Mouse (Mus musculus): Measurements from ENCODE around the gene Ccr9.
A peak's percentile ranks its signal among the peaks of the same experiment; 100 is the strongest.

The Ccr9 gene

DNA sequence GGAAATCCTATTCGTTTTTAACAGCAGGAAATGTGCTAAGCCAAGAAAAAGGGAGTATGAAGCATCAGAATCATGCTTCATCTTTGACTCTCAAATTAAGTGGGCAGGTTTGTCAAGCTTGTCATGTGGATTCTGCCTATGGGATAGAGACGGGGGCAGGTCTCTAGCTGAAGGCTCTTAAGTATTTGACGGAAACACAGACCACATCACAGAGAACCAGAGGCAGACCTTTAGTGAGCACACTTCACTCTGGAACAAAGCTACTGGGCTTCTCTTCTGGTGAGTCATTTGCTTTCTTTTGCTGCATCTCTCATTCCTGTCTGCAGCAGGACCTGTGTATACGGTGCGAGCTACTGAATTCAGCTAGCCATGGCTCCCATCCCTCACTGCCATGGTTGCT lies 128.0 kb downstream of the Ccr9 start, which contains the start of gene Cxcr6:
TSS of gene Cxcr6 (plus strand) at position 209 of the 400 bp plus-strand sequence.
- peak; percentile 61 for DNase-seq

DNA sequence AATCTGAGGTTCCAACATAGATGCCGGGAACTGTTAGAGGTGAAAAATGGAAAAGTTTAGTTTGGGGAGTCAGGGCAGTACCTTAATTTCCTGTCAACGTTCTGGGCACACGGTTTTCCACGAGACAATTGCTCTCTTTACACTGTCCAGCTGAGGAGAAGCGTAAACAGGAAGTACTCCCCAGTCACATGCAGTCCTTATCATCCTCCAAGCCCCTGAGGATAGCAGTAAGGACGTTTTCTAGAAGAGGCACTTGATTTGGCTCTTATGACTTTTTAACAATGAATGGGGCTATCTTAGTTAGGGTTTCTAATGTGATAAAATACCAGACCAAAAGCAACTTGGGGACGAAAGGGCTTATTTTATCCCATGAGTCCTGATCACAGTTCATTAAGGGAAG lies 130.3 kb downstream of the Ccr9 start:
- DNase-seq = peak; percentile 92

- DNase-seq = peak; percentile 72
These were observed 133.6 kb downstream of the Ccr9 start for GRCm38 (mm10) chr9:123811831-123812230.

GRCm38 (mm10) chr9:123814326-123814725 lies 136.1 kb downstream of the Ccr9 start:
- DNase-seq = peak; percentile 48

DNA sequence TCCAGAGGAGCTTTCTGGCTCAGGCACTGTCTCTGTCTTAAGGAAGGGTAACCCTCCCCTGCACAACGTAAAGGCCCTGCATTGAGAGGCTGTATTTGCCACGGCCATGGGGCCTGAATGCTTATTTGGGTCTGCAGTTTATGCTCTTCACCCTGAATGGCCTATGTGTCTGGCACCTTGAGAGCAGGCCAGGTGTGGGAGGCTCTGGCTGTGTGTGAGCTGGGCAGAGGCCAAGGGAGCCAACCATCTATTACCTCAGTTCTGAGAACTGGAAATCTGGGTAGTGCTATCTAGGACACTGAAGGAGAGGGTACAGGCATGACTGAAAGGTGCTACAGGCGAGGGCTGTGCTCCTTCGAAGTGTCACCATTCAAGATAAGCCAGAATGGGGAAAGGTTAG lies 136.6 kb downstream of the Ccr9 start:
- peak; percentile 90 for DNase-seq

DNA sequence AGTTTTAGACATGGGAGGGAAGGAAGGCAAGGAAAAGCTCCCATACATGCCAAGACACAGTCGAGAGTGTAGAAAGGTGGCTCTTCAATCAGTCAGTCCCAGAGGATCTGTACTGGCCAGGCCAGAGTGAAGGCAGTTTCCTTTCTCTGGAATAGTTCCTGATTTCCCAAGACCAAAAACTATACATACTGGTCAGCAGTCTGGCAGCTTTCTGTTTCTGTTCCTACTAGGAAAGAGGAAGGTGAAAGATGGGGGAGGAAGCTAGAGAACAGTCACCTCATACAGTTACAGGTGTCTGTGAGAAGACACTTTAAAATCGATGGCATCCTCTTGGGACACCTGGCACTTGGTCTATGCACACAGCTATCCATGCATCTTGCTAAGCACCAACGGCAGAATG lies 137.2 kb downstream of the Ccr9 start:
- DNase-seq = peak; percentile 89

DNA sequence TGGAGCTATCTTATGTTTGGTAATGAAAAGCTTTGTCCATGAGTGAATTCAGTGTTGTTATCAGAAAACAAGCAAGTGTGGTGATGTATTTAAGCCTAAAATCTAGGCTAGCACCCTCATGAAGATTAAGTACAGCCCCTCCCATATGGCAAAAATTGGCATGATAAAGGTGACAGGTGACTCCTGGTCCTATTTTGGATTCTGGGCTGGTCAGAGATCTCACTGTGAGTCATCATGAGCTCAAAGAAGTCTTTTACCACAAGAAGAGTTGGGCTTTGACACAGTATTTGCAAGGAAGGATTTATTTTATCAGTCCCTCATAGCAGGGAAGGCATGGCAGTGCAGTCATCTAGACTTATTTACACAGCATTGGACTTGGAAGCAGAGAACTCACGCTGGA lies 137.8 kb downstream of the Ccr9 start:
- DNase-seq = peak; percentile 34

- peak; percentile 61 for DNase-seq
These were observed 140.4 kb downstream of the Ccr9 start for GRCm38 (mm10) chr9:123818601-123819000.

DNA sequence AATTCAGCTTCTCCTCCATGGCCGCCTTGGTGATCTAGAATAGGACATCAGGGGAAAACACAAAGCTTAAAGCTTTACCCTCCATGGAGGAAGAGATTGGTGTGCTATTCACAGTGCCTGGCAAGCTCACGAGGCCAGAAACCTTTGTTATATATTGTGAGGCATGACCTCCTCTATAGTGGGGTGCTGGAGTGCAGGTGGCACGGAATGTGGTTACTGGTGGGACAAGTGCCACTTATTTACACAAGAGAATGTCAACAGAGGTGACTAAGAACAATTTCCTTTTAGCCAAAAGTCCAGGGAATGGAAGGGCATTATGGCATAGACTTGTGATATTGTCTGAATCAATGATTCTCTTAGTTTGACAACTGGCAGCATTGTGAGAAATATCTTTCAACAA lies 148.4 kb downstream of the Ccr9 start:
- no peak for DNase-seq

DNA sequence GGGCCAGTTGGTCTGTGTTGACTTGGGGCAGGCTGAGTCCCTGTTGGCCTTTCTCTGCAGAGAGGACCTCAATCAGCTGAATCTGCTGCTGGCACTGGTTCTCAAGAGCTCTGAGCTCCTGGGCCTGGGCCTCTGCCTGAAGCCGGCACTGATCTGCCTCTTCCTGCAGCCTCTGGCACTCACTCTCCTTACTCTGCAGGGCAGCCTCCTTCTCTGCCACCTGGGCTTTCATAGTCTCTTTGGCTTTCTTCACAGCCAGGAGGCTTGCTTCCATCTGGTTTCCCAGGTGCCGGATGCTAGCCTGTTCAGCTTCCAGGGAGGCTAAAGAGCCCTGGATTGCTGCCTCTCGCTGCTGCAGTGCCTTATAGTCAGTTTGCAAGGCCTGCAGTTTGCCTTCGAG lies 150.7 kb downstream of the Ccr9 start:
- peak; percentile 87 for DNase-seq

All from heart, adult 11 months (tissue).